Mouse (Mus musculus): ENCODE data around the gene Lyl1. TPM values are rescaled to one million over a fixed set of nuclear protein-coding genes. Genes with fewer than 3 reads are reported as not detected.
A peak's percentile ranks its signal among the peaks of the same experiment; 100 is the strongest.

Gene Lyl1
- polyA plus RNA-seq, 1 experiment from 2014 or later, result 3.5 TPM

DNA sequence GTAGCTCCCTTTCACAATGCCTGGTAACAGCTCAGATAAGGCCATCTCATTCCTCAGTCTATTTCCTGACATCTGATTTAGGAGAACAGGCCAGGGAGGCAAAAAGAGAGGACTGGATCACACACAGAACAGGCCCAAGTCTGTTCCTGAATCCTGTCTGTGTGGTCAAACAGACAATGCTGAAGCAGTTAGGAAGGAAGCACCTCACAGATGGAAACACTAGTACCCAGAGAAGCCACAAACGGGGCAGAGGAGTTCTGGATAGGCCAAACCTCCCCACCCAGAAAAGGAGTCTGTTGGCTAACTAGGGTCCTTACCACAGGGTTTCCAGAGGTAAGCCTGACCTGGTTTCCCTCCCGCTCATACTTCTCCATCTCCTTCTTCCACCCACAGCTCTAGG, 19.0 kb upstream of the Lyl1 start:
- H3K27me3 ChIP-seq (replicated peaks; ENCODE audit: control insufficient read depth, insufficient read depth, low read length), result no peaks in the 10 kb centered on the region

DNA sequence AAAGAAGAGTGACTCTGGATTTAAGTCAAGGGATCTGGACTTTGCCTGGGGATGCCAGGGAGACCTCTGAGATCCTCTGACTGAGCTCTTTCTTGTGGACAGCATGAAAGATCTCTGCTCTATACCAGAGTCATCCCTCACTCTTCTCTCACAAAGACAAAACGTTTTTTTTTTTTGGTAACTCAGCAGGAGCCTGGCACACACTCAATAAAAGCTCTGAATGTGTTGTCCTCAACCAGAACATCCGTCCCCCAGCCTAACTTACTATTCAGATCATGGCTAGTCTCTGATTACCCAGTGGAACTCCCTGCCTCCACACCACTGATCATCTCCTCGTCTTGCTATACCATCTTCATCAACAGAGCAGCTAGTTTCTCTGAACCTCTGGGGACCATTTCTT, 16.7 kb upstream of the Lyl1 start:
- 64% methylated on average over 3 of the region's 3 CpGs for WGBS
- ATAC-seq, result no peak
- H3K27ac ChIP-seq (ENCODE audit: low read depth, low read length), result no peak overlapping the region
- H3K4me2 ChIP-seq (replicated peaks; ENCODE audit: low read depth), result no peak overlapping the region
- peaks cover 6% of the 10 kb centered on the region for H3K36me3 ChIP-seq (ENCODE audit: control insufficient read depth, insufficient read depth)
- TF ChIP-seq CTCF (IDR thresholded peaks at IDR 0.05; ENCODE audit: low read depth), result no peak
- no peak overlapping the region for H3K9ac ChIP-seq (ENCODE audit: low read depth, low read length)
- no peak overlapping the region for H3K4me3 ChIP-seq (ENCODE audit: low read depth, low read length)
- H3K9me3 ChIP-seq (ENCODE audit: control insufficient read depth), result no peaks in the 10 kb centered on the region
- H3K4me1 ChIP-seq (replicated peaks; ENCODE audit: control insufficient read depth, insufficient read depth, low read length), result peaks cover 12% of the 10 kb centered on the region
- H3K27me3 ChIP-seq (replicated peaks; ENCODE audit: control insufficient read depth, insufficient read depth, low read length), result no peaks in the 10 kb centered on the region

More for the DNA sequence above, 19.0 kb upstream of the Lyl1 start:
- WGBS, result 82% methylated on average over 2 of the region's 2 CpGs
- no peak for TF ChIP-seq CTCF (IDR thresholded peaks at IDR 0.05; ENCODE audit: low read depth)
- H3K4me2 ChIP-seq (replicated peaks; ENCODE audit: low read depth), result no peak overlapping the region
- H3K9me3 ChIP-seq (ENCODE audit: control insufficient read depth), result no peaks in the 10 kb centered on the region
- H3K4me1 ChIP-seq (replicated peaks; ENCODE audit: control insufficient read depth, insufficient read depth, low read length), result peaks cover 12% of the 10 kb centered on the region
- H3K27ac ChIP-seq (ENCODE audit: low read depth, low read length), result no peak overlapping the region
- H3K4me3 ChIP-seq (ENCODE audit: low read depth, low read length), result no peak overlapping the region
- H3K9ac ChIP-seq (ENCODE audit: low read depth, low read length), result no peak overlapping the region
- ATAC-seq, result no peak
- peaks cover 6% of the 10 kb centered on the region for H3K36me3 ChIP-seq (ENCODE audit: control insufficient read depth, insufficient read depth)

DNA sequence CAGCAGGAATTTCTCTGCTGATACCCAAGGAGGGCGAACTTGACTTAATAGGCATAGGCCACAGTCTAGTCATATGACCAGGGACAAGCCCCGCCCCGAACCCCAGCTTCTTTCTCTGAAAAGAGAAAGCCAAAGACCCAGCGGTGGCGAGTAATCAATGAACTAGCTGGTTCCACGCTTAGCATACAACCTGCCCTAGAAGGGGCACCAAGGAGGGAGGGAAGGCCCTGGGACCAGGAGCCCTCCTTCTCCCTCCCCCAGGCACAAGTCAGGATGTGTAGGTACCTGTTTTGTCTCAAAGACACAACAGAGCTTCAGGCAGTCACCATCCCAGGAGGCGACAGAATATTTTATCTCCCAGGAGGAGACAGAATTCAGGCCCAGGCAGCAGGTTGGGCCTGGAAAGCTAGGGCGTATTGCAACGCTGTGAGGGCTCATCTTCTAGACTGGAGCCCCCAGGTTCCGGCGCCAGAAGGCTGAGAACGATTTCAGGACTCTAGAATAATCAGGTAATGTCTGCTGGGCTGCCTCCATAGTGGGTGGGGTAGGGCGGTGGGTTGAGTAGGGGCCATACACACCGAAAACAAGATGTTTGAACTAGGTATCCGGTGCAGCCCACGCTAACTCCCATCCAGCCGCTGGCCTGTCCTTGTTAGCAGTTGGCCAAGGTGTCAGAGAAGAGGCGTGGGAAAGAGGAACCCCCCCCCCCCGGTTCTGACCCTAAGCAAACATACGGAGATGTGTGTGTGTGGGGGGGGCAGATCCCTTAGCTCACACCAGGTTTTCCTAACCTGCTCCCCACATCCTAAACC, 14.9 kb upstream of the Lyl1 start, which contains the start of gene Trmt1:
TSS of gene Trmt1 (plus strand) at position 117 of the 812 bp plus-strand sequence.
- WGBS, result 7% methylated on average over 20 of the region's 20 CpGs
- Histone ChIP-seq H3K36me3 (ENCODE audit: control insufficient read depth, insufficient read depth) (peaks cover 6% of the 10 kb centered on the region), H3K9me3 (ENCODE audit: control insufficient read depth) (no peaks in the 10 kb centered on the region), H3K27ac (ENCODE audit: low read depth, low read length) (peak within 1 kb of the TSS; percentile 83), H3K4me2 (replicated peaks; ENCODE audit: low read depth) (peak within 1 kb of the TSS; percentile 89), H3K4me1 (replicated peaks; ENCODE audit: control insufficient read depth, insufficient read depth, low read length) (peaks cover 16% of the 10 kb centered on the region), H3K27me3 (replicated peaks; ENCODE audit: control insufficient read depth, insufficient read depth, low read length) (no peaks in the 10 kb centered on the region), H3K4me3 (ENCODE audit: low read depth, low read length) (peak within 1 kb of the TSS; percentile 100), H3K9ac (ENCODE audit: low read depth, low read length) (peak within 1 kb of the TSS; percentile 93)
- no peak for TF ChIP-seq CTCF (IDR thresholded peaks at IDR 0.05; ENCODE audit: low read depth)
- no peak; the same call in 1 of the 2 replicates for ATAC-seq

DNA sequence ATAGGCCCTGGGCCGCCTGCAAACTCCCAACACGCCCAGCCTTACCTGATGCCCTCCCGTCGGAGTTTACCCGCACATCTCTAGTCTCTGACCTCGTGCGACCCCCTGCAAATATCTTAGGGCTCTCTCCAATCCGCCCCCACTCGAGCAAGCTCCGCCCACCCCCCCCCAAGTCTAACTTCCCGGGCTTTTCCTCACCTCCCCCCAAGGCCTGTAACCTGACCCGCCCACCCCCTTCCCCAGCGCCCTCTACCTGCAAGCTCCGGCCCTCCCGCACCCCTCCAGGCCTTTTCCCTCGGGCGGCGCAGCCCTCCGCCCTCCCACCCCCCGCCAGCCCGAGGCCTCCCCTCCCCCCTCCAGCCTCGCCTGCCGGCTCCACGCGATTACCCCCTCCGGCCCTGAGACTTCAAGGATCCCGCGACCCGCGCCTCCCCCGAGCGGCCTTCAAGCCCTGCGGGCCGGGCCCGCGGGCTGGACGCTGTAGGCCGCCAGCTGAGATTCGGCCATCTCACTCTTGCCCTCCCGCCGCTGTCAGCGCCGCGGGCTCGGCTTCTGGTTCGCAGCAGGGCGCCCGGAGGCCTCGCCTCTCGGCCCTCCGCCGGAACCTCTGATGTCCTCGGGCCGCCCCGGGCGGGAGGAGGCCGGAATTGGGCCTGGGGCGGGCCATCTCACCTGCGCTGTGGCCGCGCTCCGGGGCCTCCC, 14.1 kb upstream of the Lyl1 start:
- peak; percentile 40 for ATAC-seq
- peak overlapping the region; percentile 93 for H3K9ac ChIP-seq (ENCODE audit: low read depth, low read length)
- H3K4me1 ChIP-seq (replicated peaks; ENCODE audit: control insufficient read depth, insufficient read depth, low read length), result peaks cover 16% of the 10 kb centered on the region
- peak; percentile 30 for TF ChIP-seq CTCF (IDR thresholded peaks at IDR 0.05; ENCODE audit: low read depth)
- H3K27me3 ChIP-seq (replicated peaks; ENCODE audit: control insufficient read depth, insufficient read depth, low read length), result no peaks in the 10 kb centered on the region
- H3K4me2 ChIP-seq (replicated peaks; ENCODE audit: low read depth), result peak overlapping the region; percentile 89
- peak overlapping the region; percentile 83 for H3K27ac ChIP-seq (ENCODE audit: low read depth, low read length)
- peaks cover 7% of the 10 kb centered on the region for H3K36me3 ChIP-seq (ENCODE audit: control insufficient read depth, insufficient read depth)
- H3K4me3 ChIP-seq (ENCODE audit: low read depth, low read length), result peak overlapping the region; percentile 100
- H3K9me3 ChIP-seq (ENCODE audit: control insufficient read depth), result no peaks in the 10 kb centered on the region
- under 1% methylated on average over 57 of the region's 62 CpGs for WGBS

DNA sequence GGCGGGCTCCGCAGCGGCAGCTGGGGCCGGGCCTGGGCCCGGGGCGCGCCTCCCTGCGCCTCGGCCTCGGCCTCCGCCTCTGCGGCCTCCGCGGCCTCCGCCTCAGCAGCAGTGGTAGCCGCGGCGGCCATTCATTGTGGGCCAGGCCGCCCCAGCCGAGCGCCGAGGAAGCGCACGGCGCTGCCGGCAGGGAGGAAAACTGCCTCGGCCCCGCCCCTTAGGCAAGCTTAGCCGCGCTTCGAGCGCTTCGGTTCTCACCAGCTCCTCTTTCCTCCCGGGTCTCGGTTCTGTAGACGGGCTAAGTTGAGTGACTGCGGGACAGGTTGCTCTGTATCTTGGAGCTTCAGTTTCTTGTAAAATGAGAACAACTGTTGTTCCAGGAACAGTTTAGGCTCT, 13.6 kb upstream of the Lyl1 start, which contains the start of gene Nacc1:
TSS of gene Nacc1 (minus strand) at position 158 of the 396 bp plus-strand sequence.
- Histone ChIP-seq H3K27me3 (replicated peaks; ENCODE audit: control insufficient read depth, insufficient read depth, low read length) (no peaks in the 10 kb centered on the region), H3K9ac (ENCODE audit: low read depth, low read length) (peak within 1 kb of the TSS; percentile 93), H3K4me2 (replicated peaks; ENCODE audit: low read depth) (peak within 1 kb of the TSS; percentile 89), H3K27ac (ENCODE audit: low read depth, low read length) (peak within 1 kb of the TSS; percentile 83), H3K9me3 (ENCODE audit: control insufficient read depth) (no peaks in the 10 kb centered on the region), H3K36me3 (ENCODE audit: control insufficient read depth, insufficient read depth) (peaks cover 8% of the 10 kb centered on the region), H3K4me3 (ENCODE audit: low read depth, low read length) (peak within 1 kb of the TSS; percentile 100), H3K4me1 (replicated peaks; ENCODE audit: control insufficient read depth, insufficient read depth, low read length) (peaks cover 16% of the 10 kb centered on the region)
- under 1% methylated on average over 30 of the region's 37 CpGs for WGBS
- peak; percentile 37 for TF ChIP-seq CTCF (IDR thresholded peaks at IDR 0.05; ENCODE audit: low read depth)
- ATAC-seq, result peak; percentile 73
